Mouse (Mus musculus) liver, embryonic 16.5 days (tissue): ENCODE measurements around the gene Add3. TPM values are rescaled to one million over a fixed set of nuclear protein-coding genes. Genes with fewer than 3 reads are reported as not detected.

Source experiments
- ATAC-seq: fragments of 200-750 bp; cut with Nextera tagmentation; 2 replicates; pipeline ENCODE4 v1.8.0; 2017; ENCODE audit warnings: low read depth, mild to moderate bottlenecking, moderate number of reproducible peaks, moderate library complexity
- H3K27ac ChIP-seq: fragments of 300-500 bp; sonication (generic); 2 replicates; pipeline ENCODE4 v1.5.1; 2014; ENCODE audit warnings: mild to moderate bottlenecking, low read length
- H3K27me3 ChIP-seq: fragments of 300-500 bp; sonication (generic); 2 replicates; pipeline ENCODE4 v1.6.1; 2014; ENCODE audit warnings: low read depth, low read length, mixed read lengths; ENCODE audit not compliant: control insufficient read depth, insufficient read depth
- H3K36me3 ChIP-seq: fragments of 300-500 bp; sonication (generic); 2 replicates; pipeline ENCODE4 v1.6.1; 2014; ENCODE audit warnings: mild to moderate bottlenecking; ENCODE audit not compliant: control insufficient read depth, insufficient read depth
- H3K4me1 ChIP-seq: fragments of 300-500 bp; sonication (generic); 2 replicates; pipeline ENCODE4 v1.6.1; 2014; ENCODE audit warnings: low read depth, low read length, mixed read lengths; ENCODE audit not compliant: control insufficient read depth
- H3K4me2 ChIP-seq: fragments of 300-500 bp; sonication (generic); 2 replicates; pipeline ENCODE4 v1.6.1; 2014; ENCODE audit warnings: low read depth, low read length, mixed read lengths
- H3K4me3 ChIP-seq: fragments of 300-500 bp; sonication (generic); 2 replicates; pipeline ENCODE4 v1.5.1; 2014; ENCODE audit warnings: low read depth, mild to moderate bottlenecking, low read length
- H3K9ac ChIP-seq: fragments of 300-500 bp; sonication (generic); 2 replicates; pipeline ENCODE4 v1.6.1; 2014; ENCODE audit warnings: low read depth, low read length
- H3K9me3 ChIP-seq: fragments of 300-500 bp; sonication (generic); replicated peaks from 2 replicates; pipeline ENCODE4 v1.6.1; 2016; ENCODE audit warnings: low read length; ENCODE audit not compliant: control insufficient read depth
- WGBS: fragments of 180-500 bp; shearing (Covaris S2); extraction: QIAGEN DNeasy Blood & Tissue Kit; methylation state at CpG from one replicate; pipeline ENCODE4 v1.1.7; 2014; ENCODE audit not compliant: insufficient replicate concordance; 5-methylcytosine and 5-hydroxymethylcytosine counted together
- polyA plus RNA-seq: library from polyadenylated mRNA; unstranded; fragments of >200 nt; fragmentation: Nextera tagmentation; extraction: Ambion mirVana; gene quantifications from 2 replicates; pipeline ENCODE4 v1.2.1, GENCODE M21; 2015

The Add3 gene
- polyA plus RNA-seq, 1 experiment from 2014 or later = 28.4 TPM

DNA sequence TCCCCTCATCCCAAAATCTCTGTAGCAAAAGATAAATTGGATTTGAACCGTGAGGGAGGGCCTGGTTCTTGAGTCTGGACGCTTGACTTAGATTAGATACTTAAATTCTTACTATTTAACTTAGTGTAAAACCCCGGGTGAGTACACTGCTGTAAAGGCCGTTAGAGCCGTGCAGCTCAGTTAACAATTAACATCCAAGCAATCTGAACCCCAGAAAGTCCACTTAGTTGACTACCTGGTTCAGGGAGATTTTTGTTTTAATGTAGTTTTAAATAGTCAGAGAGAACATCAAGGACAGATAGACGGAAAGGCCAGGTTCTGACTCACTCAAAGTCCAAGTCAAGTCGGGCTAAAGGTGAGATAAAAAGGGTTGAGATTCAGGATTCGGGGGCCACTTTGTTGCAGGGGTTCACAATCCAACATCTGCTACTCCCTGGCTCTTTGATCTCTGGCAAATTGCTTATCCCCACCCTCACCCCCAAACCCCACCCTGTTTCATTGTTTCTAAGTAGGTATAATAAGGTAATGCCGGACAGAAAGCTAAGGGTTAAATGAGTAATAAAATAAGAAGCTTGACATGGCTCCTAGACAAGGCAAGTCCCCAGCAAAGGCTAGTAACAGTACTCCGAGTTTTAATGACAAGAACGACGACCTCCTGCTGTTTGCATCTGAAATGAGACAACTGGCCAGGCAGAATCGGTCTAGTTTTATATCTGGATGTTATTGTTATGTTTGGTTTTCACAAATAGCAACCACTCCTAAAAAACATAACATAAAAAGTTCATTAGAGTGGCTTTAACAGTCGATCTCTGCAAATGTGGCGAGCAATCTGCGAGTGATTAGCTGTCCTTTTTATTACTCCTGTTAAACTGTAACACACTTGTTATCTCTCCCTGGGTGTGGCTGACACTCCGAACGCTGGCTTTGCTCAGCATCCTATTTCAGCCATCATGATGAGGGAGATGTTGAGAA, 12.6 kb upstream of the Add3 start:
- H3K4me3 ChIP-seq = no peak overlapping the region
- no peak overlapping the region for H3K9ac ChIP-seq
- 0 out of 2 replicates have a peak, but pooled peaks have one; percentile 41 for ATAC-seq
- peaks cover 33% of the 10 kb centered on the region for H3K4me1 ChIP-seq
- 35% methylated on average over 18 of the region's 18 CpGs for WGBS
- no peaks in the 10 kb centered on the region for H3K36me3 ChIP-seq
- no peaks in the 10 kb centered on the region for H3K27me3 ChIP-seq
- H3K27ac ChIP-seq = peak overlapping the region; percentile 53
- no peaks in the 10 kb centered on the region for H3K9me3 ChIP-seq
- H3K4me2 ChIP-seq = peak overlapping the region; percentile 32

DNA sequence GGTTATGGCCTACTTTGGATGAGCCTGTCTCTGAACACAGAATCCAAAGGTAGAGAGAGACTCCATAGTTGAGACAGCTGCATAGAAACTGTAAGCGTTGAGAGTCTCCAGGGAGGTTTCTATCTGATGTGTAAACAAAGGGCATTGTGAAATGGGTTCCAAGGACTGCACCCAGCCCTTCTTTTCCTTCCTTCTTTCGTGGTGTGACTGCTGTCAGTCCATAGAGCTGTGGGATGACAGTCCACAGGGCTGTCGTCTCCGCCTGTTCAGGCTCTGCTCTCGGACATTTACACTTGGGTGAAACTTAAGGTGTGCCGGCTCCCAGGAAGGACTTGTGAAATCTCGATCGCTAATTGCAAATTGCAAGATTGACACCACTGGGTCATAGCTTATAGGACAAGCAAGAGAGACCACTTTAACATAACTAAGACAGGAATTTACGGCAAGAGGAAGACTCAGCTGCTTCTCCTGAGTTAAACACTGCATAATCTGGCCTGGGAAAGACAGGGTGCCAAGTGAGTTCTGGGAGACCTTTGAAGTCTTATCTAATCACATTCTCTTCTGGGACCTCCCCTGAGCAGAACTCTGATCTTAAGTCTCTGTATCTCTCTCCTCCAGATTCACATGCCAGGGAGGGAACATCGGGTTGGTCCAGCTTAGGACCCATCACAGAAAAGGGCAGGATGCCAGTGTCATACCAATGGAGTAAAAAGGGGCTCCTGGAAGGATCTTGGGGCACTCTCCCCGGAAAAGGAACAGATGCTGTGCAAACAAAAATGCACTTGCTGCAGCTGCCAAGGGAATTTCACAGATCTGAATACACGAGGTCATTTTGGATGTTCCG, 11.5 kb upstream of the Add3 start:
- no peaks in the 10 kb centered on the region for H3K36me3 ChIP-seq
- peak overlapping the region; percentile 7; the same call in 1 of the 2 replicates for H3K4me3 ChIP-seq
- H3K4me1 ChIP-seq = peaks cover 33% of the 10 kb centered on the region
- H3K9me3 ChIP-seq = no peaks in the 10 kb centered on the region
- peak; percentile 47 for ATAC-seq
- peak overlapping the region; percentile 32 for H3K4me2 ChIP-seq
- no peak overlapping the region for H3K9ac ChIP-seq
- WGBS = 22% methylated on average over 13 of the region's 13 CpGs
- no peak overlapping the region for H3K27ac ChIP-seq
- H3K27me3 ChIP-seq = no peaks in the 10 kb centered on the region

DNA sequence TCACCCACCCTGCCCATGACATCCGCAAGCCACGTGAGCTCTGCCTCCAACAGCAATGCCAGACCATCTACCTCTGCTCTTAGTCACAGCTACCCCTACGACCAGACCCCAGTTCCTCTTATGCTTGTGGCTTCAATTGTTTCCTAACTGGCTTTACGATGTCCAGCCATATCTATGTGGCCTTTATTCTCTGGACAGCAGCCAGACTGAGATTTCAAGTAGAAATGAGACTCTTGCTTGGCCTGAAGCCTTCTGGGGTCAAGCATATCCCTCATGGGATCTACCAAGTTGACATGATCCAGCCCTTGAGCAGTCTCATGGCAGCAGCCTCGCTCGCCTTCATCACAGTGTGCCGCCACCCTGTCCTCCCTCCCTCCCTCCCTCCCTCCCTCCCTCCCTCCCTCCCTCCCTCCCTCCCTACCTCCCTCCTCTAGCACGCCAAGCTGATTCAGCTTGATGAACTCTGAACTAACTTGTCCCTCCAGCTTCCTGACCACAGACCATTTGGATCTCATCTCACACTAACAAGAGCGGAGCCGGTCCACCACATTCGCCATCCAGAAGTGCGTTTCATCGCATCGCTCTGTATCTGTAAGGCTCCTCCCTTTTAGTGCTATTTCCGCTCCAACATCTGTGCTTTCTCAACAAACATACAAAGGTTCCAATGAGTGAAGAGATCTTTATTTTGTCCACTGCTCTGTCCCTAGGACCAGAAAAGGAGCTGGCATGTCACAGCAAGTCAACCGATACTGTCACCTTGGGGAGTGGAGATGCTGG, 9.7 kb upstream of the Add3 start:
- no peak overlapping the region for H3K9ac ChIP-seq

DNA sequence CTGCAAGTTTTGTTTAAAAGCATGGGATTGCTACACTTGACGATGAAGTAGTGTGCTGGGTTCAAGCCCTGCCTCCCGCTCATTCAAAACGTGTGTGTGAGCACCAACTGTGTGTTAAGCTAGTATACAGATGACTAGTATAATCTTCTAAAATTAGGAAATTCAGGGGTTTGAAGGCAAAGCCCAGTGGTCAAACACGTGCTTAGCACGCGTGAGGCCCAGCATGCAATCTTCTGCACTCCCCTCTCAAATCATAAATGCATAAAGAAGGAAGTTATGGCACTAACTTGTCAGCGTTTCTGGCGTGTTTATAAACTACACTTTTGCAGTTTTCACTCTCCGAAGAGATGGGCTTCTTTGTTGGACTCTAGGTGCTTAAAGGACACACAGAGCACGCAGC, 7.8 kb upstream of the Add3 start:
- peaks cover 17% of the 10 kb centered on the region for H3K4me1 ChIP-seq
- no peak overlapping the region for H3K9ac ChIP-seq
- no peak for ATAC-seq
- no peaks in the 10 kb centered on the region for H3K9me3 ChIP-seq
- H3K27me3 ChIP-seq = no peaks in the 10 kb centered on the region
- 72% methylated on average over 10 of the region's 10 CpGs for WGBS
- no peak overlapping the region for H3K4me3 ChIP-seq
- no peak overlapping the region for H3K4me2 ChIP-seq
- no peak overlapping the region for H3K27ac ChIP-seq
- no peaks in the 10 kb centered on the region for H3K36me3 ChIP-seq

More for the DNA sequence above, 9.7 kb upstream of the Add3 start:
- Histone ChIP-seq H3K27me3 (no peaks in the 10 kb centered on the region), H3K4me3 (no peak overlapping the region), H3K9me3 (no peaks in the 10 kb centered on the region), H3K4me1 (peaks cover 31% of the 10 kb centered on the region), H3K4me2 (no peak overlapping the region), H3K36me3 (no peaks in the 10 kb centered on the region), H3K27ac (no peak overlapping the region)
- WGBS = 74% methylated on average over 16 of the region's 16 CpGs
- ATAC-seq = no peak

DNA sequence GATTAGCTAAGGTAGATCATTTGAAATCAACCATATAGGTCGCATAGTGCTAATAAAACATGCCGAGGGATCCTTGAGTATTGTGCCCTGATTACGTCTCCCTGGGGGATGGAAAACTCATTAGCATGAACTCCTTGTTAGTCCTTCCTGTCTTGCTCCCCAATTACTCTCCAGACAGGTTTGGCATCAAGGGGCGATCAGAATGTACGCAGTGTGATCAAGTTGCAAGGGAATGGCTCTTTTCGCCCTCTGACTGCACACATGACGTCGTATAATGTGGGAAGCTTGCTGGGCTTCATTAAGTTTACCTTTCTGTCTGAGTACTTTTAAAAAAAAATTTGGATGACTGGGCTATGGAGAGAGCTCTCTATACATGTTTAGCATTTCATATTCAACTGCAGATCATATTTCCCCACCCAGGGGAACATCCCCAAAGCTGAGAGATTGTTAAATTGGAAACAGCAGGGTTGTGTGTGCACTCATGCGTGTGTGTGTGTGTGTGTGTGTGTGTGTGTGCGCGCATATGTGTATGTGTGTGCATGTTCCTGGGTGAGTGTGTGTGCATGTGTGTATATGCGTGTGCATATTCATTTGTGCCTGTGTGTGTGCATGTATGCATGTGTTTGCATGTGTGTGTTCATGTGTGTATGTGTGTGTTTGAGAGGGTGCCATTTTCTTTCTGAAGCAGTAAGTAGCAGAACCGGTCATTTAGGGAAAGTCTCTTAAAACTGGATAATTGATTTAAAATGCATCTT, 3.7 kb upstream of the Add3 start:
- H3K4me3 ChIP-seq = no peak overlapping the region
- H3K27me3 ChIP-seq = peaks cover 4% of the 10 kb centered on the region; the same call in 1 of the 2 replicates
- no peaks in the 10 kb centered on the region for H3K36me3 ChIP-seq
- no peak overlapping the region for H3K27ac ChIP-seq
- WGBS = 71% methylated on average over 13 of the region's 13 CpGs
- H3K9me3 ChIP-seq = no peaks in the 10 kb centered on the region
- H3K4me2 ChIP-seq = no peak overlapping the region
- H3K9ac ChIP-seq = no peak overlapping the region
- peaks cover 11% of the 10 kb centered on the region for H3K4me1 ChIP-seq
- ATAC-seq = no peak

DNA sequence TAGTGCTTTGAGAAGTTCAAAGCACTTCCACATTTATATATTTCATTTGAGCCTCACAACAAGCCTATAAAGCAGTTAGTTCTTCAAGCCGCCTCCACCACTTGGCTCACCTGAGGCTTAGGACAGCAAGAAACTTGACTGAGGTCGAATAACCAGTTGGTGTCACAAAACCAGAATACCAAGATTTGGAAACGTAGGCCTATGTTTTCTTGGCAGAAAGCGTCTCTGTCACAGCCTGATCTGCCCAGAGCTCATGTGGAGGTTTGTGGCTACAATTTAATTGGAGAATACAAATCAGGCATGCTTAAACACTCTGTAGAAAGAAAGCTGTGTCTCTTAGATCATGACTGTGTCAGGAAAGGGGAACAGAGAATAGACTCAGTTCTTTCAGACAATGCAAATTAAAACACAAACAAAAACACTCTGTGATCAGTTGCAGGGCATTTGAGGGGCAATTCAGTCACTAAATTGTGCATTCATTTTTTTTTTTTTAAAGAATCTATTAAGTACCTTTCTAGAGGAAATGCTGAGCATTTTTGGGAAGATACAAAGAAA, 3.0 kb upstream of the Add3 start:
- no peak overlapping the region for H3K4me3 ChIP-seq
- H3K27ac ChIP-seq = no peak overlapping the region
- H3K27me3 ChIP-seq = peaks cover 4% of the 10 kb centered on the region; the same call in 1 of the 2 replicates
- no peak overlapping the region for H3K9ac ChIP-seq
- 59% methylated on average over 4 of the region's 4 CpGs for WGBS
- peaks cover 18% of the 10 kb centered on the region for H3K4me1 ChIP-seq
- H3K4me2 ChIP-seq = no peak overlapping the region
- no peak for ATAC-seq
- H3K9me3 ChIP-seq = no peaks in the 10 kb centered on the region
- no peaks in the 10 kb centered on the region for H3K36me3 ChIP-seq

DNA sequence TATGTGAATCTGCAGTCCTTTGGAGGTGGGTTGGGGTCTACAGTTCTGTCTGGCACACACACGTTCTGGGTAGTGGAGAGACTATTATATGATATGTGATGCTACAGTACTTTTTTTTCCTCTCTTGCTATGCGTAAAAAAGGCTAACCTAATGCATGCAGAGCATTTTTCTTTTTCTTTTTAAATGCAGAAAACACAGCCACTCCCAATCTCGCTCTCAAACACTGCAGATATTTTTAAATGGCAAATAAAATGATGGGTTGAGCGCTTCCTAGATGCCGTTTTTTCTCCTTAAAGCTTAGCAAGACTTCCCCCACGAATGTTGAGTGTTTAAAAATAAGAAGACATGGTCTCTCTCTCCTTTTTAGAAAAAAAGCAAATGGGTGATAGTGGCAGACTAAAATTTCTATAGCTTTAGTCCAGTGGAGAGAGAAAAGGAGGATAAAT, 584 bp downstream of the Add3 start:
- Histone ChIP-seq H3K4me1 (peaks cover 26% of the 10 kb centered on the region), H3K27me3 (peaks cover 4% of the 10 kb centered on the region; the same call in 1 of the 2 replicates), H3K9me3 (no peaks in the 10 kb centered on the region), H3K4me3 (peak overlapping the region; percentile 91), H3K36me3 (no peaks in the 10 kb centered on the region), H3K9ac (peak overlapping the region; percentile 64), H3K27ac (peak overlapping the region; percentile 73), H3K4me2 (peak overlapping the region; percentile 100)
- 1% methylated on average over 6 of the region's 6 CpGs for WGBS
- ATAC-seq = no peak
